Mouse (Mus musculus): ENCODE results near the gene Gm42906.

DNA sequence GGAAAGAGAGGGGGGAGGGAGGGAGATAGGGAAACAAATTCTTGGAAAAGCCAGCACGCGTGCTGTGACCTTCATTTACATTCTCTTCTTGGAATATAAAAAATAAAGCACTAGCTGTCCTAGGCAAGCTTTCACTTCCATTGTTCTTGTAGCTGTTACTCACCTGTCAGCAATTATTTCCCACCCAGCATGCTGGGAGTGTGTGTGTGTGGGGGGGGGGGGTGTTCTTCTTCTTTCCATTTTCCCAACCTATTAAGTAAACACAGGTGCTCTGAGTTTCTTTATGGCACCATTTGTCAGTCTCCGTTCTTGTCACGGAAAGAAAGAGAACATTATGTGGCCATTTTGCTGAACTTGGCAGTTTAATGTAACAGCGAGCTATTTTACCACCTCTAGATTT, 409.0 kb downstream of the Gm42906 start:
- TF ChIP-seq EP300 (IDR thresholded peaks at IDR 0.05) (no peak), CTCF (IDR thresholded peaks at IDR 0.05) (no peak)

Measured in lung, postnatal 0 days (tissue).